Mouse (Mus musculus): Measurements from ENCODE around the gene Styx.

DNA sequence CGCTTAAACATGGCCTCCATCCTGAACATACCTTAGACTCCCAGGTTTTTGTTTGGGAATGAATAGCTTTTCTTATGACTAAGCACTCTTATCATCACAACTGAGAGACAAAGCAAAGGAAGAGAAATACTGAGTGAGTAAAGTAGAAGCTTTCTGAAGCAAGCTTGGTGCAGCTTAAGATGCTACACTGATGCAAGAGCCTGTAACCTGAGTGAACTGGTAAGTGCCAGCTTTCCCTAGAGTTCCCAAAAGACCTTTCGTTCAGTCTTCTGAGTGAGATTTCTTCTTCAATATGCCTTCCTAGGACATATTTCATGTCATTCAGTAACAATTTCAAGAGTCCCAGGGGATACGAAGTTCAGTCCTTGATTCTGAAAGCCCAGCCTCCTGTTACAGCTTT, 29.8 kb upstream of the Styx start:
- no peak for TF ChIP-seq GATA1 (IDR thresholded peaks at IDR 0.05; ENCODE audit: low read length)
- no peak for TF ChIP-seq TAL1 (IDR thresholded peaks at IDR 0.05; ENCODE audit: low read length)
